Mouse (Mus musculus) ovary, postnatal 36 days (tissue): ENCODE results near the gene Gm20909.
"Not testable (repeated sequence)": the region's sequence is repeated elsewhere in the genome, so short reads cannot be mapped to it uniquely, and the experiment has no call there.

ENCODE experiments used
- DNase-seq: peaks from one replicate; pipeline ENCODE4 v3.0.0; 2022; ENCODE audit warnings: low spot score, mixed read lengths

The Gm20909 gene

DNA sequence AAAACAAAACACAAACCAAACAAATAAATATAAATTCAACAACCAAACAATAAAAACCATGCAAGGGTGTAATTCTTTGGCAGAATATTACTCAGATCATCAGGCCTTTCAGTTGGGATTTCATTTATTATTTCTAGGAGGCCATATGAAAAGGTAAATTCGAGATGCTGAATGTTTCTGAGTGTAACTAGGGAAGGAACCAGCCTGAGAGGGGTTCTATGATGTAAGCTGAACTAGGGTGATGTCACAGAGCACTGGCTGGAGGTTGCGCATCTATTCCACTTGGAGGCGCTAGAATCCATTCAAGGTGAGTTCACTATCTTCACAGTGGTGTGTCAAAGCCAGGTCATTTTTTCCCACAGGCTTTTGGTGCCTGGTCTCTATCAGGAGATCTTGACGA is at the start of gene Gm20909:
Gene Gm20909, plus strand, starts transcription at position 301 of the 400 bp plus-strand sequence.
- not testable (repeated sequence) for DNase-seq
